Mouse (Mus musculus) lung, adult 10 weeks (tissue): ENCODE data around the gene Zfp641. TPM values are rescaled to one million over a fixed set of nuclear protein-coding genes. Genes with fewer than 3 reads are reported as not detected.

Source experiments
- polyA plus RNA-seq: library from polyadenylated mRNA; stranded (reverse); fragments of 350-450 nt; fragmentation: Illumina TruSeq; extraction: RNeasy Lipid Tissue Mini Kit (QIAGEN cat#74804); gene quantifications from one replicate; pipeline ENCODE4 v1.2.3, GENCODE M21; 2014; ENCODE audit warnings: low read depth, low replicate concordance; ENCODE audit not compliant: insufficient read depth

Zfp641 gene
- polyA plus RNA-seq: 6.0 TPM

DNA sequence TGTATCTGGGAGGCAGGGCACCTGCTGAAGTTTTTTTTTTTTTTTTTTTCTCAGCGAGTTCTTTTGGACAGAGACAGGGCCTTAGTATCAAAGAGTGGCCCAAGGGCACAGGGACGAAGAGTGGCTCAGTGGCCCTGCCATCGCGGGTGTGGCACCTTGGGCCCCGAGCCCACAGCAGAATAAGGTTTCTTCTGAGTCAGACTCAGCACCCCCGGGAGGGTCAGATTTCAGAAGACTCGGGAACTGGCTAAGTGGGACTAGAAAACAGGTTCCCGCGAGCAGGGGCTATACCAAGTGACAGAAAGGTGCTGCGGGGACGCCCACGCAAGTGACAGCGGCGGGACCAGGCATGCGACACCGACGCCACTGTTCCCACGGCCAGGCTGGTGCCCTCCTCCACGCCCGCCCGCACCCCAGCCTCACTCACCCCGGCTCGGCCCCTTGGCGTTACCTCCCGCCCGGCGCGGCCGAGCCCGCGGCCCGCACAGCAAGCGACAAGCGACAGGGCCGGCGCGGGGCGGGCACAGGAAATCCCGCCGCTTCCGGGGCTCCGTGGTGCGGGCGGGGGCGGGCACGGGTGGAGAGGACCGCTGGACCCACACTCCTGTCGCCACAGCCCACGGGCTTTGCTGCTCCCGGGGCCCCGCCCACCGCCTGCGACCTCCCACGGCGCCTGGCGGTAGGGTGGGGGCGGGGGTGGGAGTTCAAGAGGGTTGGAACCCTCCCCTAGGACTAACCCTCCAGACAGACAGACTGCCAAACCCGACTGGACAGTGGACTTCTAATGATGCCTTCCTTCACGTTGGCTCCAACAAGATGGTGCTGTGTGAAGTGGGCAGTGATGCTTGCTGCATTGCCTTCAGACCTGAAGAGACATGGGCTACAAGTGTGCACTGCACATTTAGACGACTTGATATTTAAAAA, at the start of gene Zfp641:
TSS of gene Zfp641 (minus strand) at position 534 of the 924 bp plus-strand sequence.

GRCm38 (mm10) chr15:98340887-98341286, 44.9 kb upstream of the Zfp641 start, which contains the start of gene Olfr284:
TSS of gene Olfr284 (minus strand) at chr15:98340987.

GRCm38 (mm10) chr15:98317177-98317724, 21.3 kb upstream of the Zfp641 start, which contains the start of gene Olfr285:
TSS of gene Olfr285 (minus strand) at chr15:98317353.

GRCm38 (mm10) chr15:98257193-98257592, 38.8 kb downstream of the Zfp641 start, which contains the start of gene H1fnt:
TSS of gene H1fnt (minus strand) at chr15:98257293.

Other genes with a start within 250 kb of the Zfp641 start
- 14.2 TPM for gene Pfkm, start 203.6 kb downstream of the Zfp641 start, polyA plus RNA-seq
- 8.0 TPM for gene Senp1, start 202.4 kb downstream of the Zfp641 start, polyA plus RNA-seq
- 16.7 TPM for gene Asb8, start 130.5 kb downstream of the Zfp641 start, polyA plus RNA-seq
- 2.8 TPM for gene Ccdc184, start 129.0 kb downstream of the Zfp641 start, polyA plus RNA-seq
- gene Olfr288, start 100.6 kb downstream of the Zfp641 start, polyA plus RNA-seq: not detected
- not detected for gene Gm44579, start 75.2 kb downstream of the Zfp641 start, polyA plus RNA-seq
- not detected for gene Olfr287, start 75.1 kb downstream of the Zfp641 start, polyA plus RNA-seq
- not detected for gene Olfr286, start 61.7 kb downstream of the Zfp641 start, polyA plus RNA-seq
- not detected for gene H1fnt, start 38.9 kb downstream of the Zfp641 start, polyA plus RNA-seq
- gene Olfr285, start 21.2 kb upstream of the Zfp641 start, polyA plus RNA-seq: not detected
- gene Olfr284, start 44.8 kb upstream of the Zfp641 start, polyA plus RNA-seq: not detected
- gene Olfr283, start 84.8 kb upstream of the Zfp641 start, polyA plus RNA-seq: not detected
- gene Olfr282, start 135.1 kb upstream of the Zfp641 start, polyA plus RNA-seq: not detected
- gene Olfr281, start 156.4 kb upstream of the Zfp641 start, polyA plus RNA-seq: not detected
- not detected for gene OR5BS1P, start 173.7 kb upstream of the Zfp641 start, polyA plus RNA-seq
- gene Lalba, start 186.6 kb upstream of the Zfp641 start, polyA plus RNA-seq: not detected
- not detected for gene Olfr279, start 196.2 kb upstream of the Zfp641 start, polyA plus RNA-seq
- 30.1 TPM for gene Kansl2, start 238.1 kb upstream of the Zfp641 start, polyA plus RNA-seq